In the genomic region with DNA sequence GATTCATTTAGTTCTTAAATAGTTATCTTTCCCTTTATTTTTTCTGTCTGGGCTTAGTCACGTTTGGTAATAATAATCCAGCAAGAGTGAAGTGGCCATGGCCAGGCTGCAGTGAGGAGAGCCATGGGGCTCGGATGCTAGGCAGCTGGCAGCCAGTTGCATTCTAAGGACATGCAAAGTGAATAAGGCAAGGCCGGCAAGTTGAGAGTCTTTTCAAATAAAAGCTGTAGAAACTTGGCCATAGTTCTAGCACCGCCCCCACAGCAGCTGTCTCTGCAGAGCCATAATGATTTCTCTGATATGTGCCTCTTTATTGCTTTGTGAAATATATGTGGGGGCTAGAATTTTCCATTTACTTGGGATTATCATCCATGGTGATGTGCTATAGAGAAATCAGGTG, we compare ENCODE assay signal across 11 mouse cellular contexts.
DNase-seq lines count a peak whose midpoint lies in the region.
"Had no signal": no experiment of that assay in that cellular context is flagged by ENCODE, and none has a peak within 500 bp of the region (broad histone marks: within the 10 kb centered on the region; RNA-seq: fewer than 3 reads in every experiment).

No protein-coding gene starts in this region.

- intact Hi-C loops in heart, postnatal 36 days (cut with DNase I) = no loop called here
- intact Hi-C loops in left cerebral cortex, postnatal 25 days (cut with DNase I) = loop anchor here (2.0 to 5.0 kb wide), 2 partner anchors 144 to 245 kb away; no protein-coding TSS in a partner anchor

- peak; percentile 72 for DNase-seq in heart, adult 11 months
- DNase-seq in heart, postnatal 36 days = no peak
- peak; percentile 72 to 91 for DNase-seq in frontal cortex, adult 2 months (ENCODE audit: extremely low spot score in 1 of 2, low spot score in 1 of 2)
- peak; percentile 87 for DNase-seq in layer of hippocampus, adult 9-11 months
- DNase-seq in left cerebral cortex, postnatal 25 days (ENCODE audit: low spot score in 2 of 2) = peak; percentile 82 to 96
- no peak for DNase-seq in gastrocnemius, postnatal 25 days
- DNase-seq in gastrocnemius, adult 18-20 months (ENCODE audit: low spot score) = no peak
- no peak for DNase-seq in urinary bladder, adult 18-20 months (ENCODE audit: low spot score in 2 of 2)
- DNase-seq: B cell, adult 2 months; cerebellum, adult 2 months; thymus, postnatal 14 days had no signal

Comparison
In these comparisons a context has a peak if more than half of its experiments do, and no peak if none do; other contexts are left out.
1. DNase-seq: peak in heart, adult 11 months (single experiment), frontal cortex, adult 2 months (2 of 2), layer of hippocampus, adult 9-11 months (single experiment) and left cerebral cortex, postnatal 25 days (2 of 2); none in heart, postnatal 36 days (0 of 2), gastrocnemius, postnatal 25 days (single experiment), gastrocnemius, adult 18-20 months (single experiment) and urinary bladder, adult 18-20 months (0 of 2).